Mouse (Mus musculus) frontal cortex, postnatal 10 days (tissue): ENCODE data around the gene Mbd4.
"Not testable (repeated sequence)": the region's sequence is repeated elsewhere in the genome, so short reads cannot be mapped to it uniquely, and the experiment has no call there.

Experiments used
- DNase-seq, 2 experiments: peaks; one replicate each; pipeline ENCODE4 v3.0.0; 2022; ENCODE audit warnings: low spot score in 2 of 2, mixed read lengths in 1 of 2

Mbd4 gene

GRCm38 (mm10) chr6:115853091-115853813, at the start of gene Mbd4, which contains the start of gene Ift122:
Gene Mbd4 (minus strand): TSS chr6:115853371.
Gene Ift122 (plus strand): TSS chr6:115853470.
- DNase-seq, result peak; percentile 98 to 99

DNA sequence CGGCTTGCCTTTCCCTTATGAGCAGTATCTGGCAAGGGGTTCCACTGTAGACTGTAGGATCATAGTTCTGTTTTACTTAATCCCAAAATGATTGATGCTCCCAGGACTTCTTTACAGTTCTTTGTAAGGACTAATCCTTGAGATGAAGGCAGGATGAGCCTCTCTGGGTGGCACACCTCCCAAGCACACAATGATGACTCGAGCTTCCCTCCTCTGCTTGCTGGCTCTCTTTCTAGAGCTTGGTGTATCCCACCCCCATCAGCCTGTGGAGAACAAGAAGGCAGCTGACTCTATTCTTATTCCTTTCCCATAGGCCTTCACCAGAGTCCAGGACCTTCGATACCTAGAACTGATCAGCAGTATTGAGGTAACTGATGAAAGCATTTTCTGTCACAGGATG, 49.4 kb upstream of the Mbd4 start:
- DNase-seq, result no peak

DNA sequence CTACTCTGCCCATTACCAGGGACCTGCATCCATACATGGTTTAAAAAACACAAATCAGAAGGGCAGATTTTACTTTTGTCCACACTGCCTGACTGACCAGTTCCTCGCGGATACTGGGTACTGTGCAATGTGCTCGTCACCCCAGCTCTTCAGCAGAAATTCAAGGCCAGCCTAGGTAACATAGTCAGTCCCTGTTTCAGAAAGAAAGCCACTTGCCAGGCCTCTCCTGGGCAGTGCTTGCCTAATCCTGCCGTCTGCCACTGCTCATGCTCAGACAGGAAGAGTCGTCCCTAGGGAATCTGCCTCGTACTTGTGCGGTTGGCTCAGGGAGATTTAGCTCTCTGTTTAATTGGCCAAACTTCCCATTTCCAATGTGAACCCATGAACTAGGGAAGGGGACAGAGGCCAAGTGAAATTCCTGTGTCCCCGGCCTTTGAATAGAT, 48.3 kb upstream of the Mbd4 start:
- DNase-seq, result no peak

GRCm38 (mm10) chr6:115901062-115901461, 47.9 kb upstream of the Mbd4 start:
- DNase-seq, result peak in 1 of 2 experiments; percentile 78

DNA sequence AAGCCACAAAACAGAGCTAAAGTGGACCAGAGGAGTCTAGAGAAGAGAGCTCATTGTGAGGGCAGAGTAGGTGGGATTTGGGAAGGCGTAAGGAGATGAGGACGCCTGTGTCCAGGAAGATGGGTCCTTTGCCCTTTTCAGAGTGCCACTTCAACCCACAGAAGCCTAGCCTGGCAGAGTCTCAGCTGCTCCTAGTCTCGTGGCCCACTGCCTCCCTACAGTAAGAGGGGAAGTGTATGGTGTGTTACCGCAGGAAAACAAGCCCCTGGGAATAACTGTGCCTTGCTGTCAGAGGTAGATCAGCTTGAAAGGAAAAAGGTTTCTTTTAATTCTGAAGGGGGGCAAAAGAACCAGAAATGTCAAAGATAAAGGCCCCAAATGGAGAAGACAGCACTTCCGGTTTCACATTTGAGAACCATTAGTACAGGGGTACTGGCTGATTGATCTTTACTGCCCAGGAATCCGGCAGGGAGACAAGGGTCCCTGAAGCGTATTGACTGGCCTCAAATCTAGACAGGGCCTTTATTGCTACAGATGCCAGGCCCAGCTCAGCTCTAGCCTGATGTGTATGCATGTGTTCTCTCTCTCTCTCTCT, 44.9 kb upstream of the Mbd4 start:
- no peak for DNase-seq

DNA sequence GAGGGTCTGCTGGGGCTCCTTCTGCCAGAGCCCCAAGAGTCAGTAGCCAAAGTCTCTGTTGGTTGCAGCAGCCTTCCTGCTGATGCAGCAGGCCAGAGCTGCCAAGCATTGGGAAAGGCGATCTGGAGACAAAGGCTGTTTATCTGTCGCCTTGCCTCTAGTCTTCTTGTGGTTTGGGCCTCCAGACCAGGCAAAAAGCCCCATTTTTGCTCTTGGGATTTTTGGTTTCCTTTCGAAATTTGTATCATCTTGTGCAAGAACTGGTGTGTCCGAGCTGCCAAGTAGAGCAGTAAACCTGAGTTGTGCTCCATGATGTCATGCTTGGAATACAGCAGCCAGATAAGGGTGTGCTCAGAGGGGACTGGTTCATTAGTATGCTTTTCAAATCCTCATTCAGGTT, 43.9 kb upstream of the Mbd4 start:
- no peak for DNase-seq

- no peak for DNase-seq
Measured at GRCm38 (mm10) chr6:115896346-115896745, 43.2 kb upstream of the Mbd4 start.

- DNase-seq, result no peak
Measured at GRCm38 (mm10) chr6:115892363-115892762, 39.2 kb upstream of the Mbd4 start.

- peak; percentile 79 to 85 for DNase-seq
Measured at GRCm38 (mm10) chr6:115891497-115892061, 38.4 kb upstream of the Mbd4 start.

DNA sequence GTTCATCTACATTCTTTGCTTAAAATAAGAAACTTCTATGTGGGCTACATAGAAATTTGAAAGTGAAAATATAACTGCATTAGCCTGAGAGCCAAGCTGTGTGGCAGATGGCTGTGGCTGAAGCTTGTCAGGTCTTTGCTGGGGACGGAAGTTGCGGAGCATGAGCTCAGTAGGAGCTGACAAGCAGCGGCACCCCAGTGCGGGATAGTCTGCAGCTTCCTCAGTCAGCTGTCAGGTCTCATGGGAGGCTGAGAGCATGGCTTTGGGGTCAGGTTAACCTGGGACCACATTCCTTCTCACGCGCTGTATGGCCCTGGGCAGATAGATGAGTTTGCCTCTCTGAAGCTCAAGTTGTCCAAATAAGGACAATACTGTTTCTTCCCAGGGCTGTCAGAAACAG, 37.9 kb upstream of the Mbd4 start:
- DNase-seq, result peak in 1 of 2 experiments; percentile 46

GRCm38 (mm10) chr6:115890601-115891000, 37.4 kb upstream of the Mbd4 start:
- DNase-seq, result no peak

GRCm38 (mm10) chr6:115888296-115888695, 35.1 kb upstream of the Mbd4 start:
- no peak for DNase-seq

GRCm38 (mm10) chr6:115886894-115887293, 33.7 kb upstream of the Mbd4 start:
- no peak for DNase-seq

GRCm38 (mm10) chr6:115884018-115884417, 30.8 kb upstream of the Mbd4 start:
- DNase-seq, result no peak

GRCm38 (mm10) chr6:115880751-115881150, 27.6 kb upstream of the Mbd4 start:
- no peak for DNase-seq

- DNase-seq, result no peak
Measured at GRCm38 (mm10) chr6:115879736-115880135, 26.6 kb upstream of the Mbd4 start.

- DNase-seq, result no peak
Measured at GRCm38 (mm10) chr6:115878694-115879093, 25.5 kb upstream of the Mbd4 start.

GRCm38 (mm10) chr6:115877239-115877638, 24.1 kb upstream of the Mbd4 start:
- DNase-seq, result no peak

GRCm38 (mm10) chr6:115871318-115871717, 18.1 kb upstream of the Mbd4 start:
- DNase-seq, result not testable (repeated sequence)

DNA sequence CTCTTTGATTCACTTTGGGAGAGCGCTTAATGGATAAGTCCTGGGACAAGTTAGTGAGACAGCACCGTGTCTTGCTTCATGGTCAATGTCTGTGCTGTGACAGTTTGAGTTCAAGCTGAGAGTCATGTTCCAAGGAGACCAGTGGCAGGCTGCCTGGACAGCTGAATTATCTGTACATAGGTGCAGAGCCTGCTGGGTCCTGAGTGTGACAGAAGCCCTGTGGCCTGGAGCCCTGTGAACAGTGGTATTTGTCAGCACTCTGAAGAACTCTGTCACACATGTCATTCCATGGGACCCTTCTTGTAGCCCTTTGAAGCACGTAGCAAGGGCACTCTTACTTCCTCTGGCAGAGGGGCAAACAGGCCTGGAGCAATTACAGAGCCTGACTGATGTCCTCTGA, 14.0 kb upstream of the Mbd4 start:
- not testable (repeated sequence) for DNase-seq

- no peak for DNase-seq
Measured at GRCm38 (mm10) chr6:115865246-115865645, 12.1 kb upstream of the Mbd4 start.

DNA sequence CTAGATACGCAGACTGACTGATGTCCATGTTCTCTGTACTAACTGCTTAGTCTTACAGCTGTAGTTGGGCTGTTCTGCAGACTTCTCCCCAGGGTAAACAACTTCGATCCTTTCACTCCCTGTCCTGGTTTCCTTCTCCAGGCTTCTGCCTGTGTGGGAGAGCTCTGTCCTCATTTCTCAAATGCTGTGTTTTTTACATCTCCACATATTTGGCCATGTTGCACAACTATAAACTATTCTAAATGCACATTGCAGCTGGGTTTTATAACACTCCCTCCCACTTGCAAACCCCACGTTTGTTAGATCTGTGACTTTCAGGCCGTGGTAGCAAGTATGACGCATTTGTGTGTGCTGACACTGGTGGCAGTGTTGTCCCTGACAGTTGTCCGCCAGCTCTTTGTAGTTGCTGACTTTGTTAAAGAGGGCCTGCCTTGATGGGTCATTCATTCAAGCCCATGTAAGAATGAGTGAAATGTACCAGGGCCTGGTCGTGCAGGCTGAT, 10.2 kb upstream of the Mbd4 start:
- DNase-seq, result peak in 1 of 2 experiments; percentile 38
